Mouse (Mus musculus) midbrain, embryonic 16.5 days (tissue): Measurements from ENCODE around the gene Olfr539. TPM values are rescaled to one million over a fixed set of nuclear protein-coding genes. Genes with fewer than 3 reads are reported as not detected.

ENCODE experiments used
- ATAC-seq: fragments of 200-750 bp; cut with Nextera tagmentation; 2 replicates; pipeline ENCODE4 v1.8.0; 2017; ENCODE audit warnings: moderate TSS enrichment
- H3K27ac ChIP-seq: fragments of 300-500 bp; sonication (generic); 2 replicates; pipeline ENCODE4 v1.5.1; 2014; ENCODE audit warnings: mild to moderate bottlenecking, low read length, mixed read lengths
- H3K27me3 ChIP-seq: fragments of 300-500 bp; sonication (generic); 2 replicates; pipeline ENCODE4 v1.6.1; 2014; ENCODE audit warnings: low read depth, low read length, mixed read lengths; ENCODE audit not compliant: control insufficient read depth, insufficient read depth
- H3K36me3 ChIP-seq: fragments of 300-500 bp; sonication (generic); 2 replicates; pipeline ENCODE4 v1.6.1; 2014; ENCODE audit warnings: mild to moderate bottlenecking, low read length, moderate library complexity, mixed read lengths; ENCODE audit not compliant: control insufficient read depth, insufficient read depth
- H3K4me1 ChIP-seq: fragments of 300-500 bp; sonication (generic); 2 replicates; pipeline ENCODE4 v1.6.1; 2014; ENCODE audit warnings: mild to moderate bottlenecking, low read length, mixed read lengths; ENCODE audit not compliant: control insufficient read depth, insufficient read depth
- H3K4me2 ChIP-seq: fragments of 300-500 bp; sonication (generic); 2 replicates; pipeline ENCODE4 v1.6.1; 2014; ENCODE audit warnings: mild to moderate bottlenecking, low read length, mixed read lengths
- H3K4me3 ChIP-seq: fragments of 300-500 bp; sonication (generic); 2 replicates; pipeline ENCODE4 v1.5.1; 2014; ENCODE audit warnings: low read depth, mild to moderate bottlenecking, low read length, moderate library complexity, mixed read lengths
- H3K9ac ChIP-seq: fragments of 300-500 bp; sonication (generic); 2 replicates; pipeline ENCODE4 v1.6.1; 2014; ENCODE audit warnings: low read depth, low read length, mixed read lengths
- H3K9me3 ChIP-seq: fragments of 300-500 bp; sonication (generic); replicated peaks from 2 replicates; pipeline ENCODE4 v1.6.1; 2014; ENCODE audit warnings: mild to moderate bottlenecking, low read length, mixed read lengths; ENCODE audit not compliant: control insufficient read depth, poor library complexity, severe bottlenecking
- WGBS: fragments of 180-500 bp; shearing (Covaris S2); extraction: QIAGEN DNeasy Blood & Tissue Kit; methylation state at CpG from one replicate; pipeline ENCODE4 v1.1.7; 2014; 5-methylcytosine and 5-hydroxymethylcytosine counted together
- polyA plus RNA-seq: library from polyadenylated mRNA; unstranded; fragments of >200 nt; fragmentation: Nextera tagmentation; extraction: Ambion mirVana; gene quantifications from 2 replicates; pipeline ENCODE4 v1.2.1, GENCODE M21; 2015

The Olfr539 gene
- polyA plus RNA-seq, 1 experiment from 2014 or later, result 0.03 TPM

DNA sequence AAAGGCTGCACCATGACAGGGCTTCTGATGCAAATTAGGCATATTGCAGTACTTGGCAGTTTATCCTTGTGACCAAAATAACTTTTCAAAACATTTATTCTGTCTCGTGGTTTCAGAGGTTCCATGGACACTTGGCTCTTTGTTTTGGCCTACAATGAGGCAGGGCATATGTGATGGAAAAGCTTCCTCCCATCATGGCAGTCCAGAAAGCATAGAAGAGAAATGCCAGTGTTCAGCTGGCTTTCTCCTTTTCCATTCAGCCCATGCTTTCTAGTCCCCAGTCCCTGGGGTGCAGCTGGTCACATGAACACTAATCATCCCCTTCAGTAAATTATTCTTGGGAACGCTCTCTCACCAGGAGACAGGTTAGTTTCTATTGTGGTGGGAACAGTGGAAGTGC is 46.6 kb downstream of the Olfr539 start:
- no peak for ATAC-seq
- no peak overlapping the region for H3K4me2 ChIP-seq
- H3K36me3 ChIP-seq, result no peaks in the 10 kb centered on the region
- no peaks in the 10 kb centered on the region for H3K4me1 ChIP-seq
- H3K27ac ChIP-seq, result no peak overlapping the region
- H3K9me3 ChIP-seq, result no peaks in the 10 kb centered on the region
- no peaks in the 10 kb centered on the region for H3K27me3 ChIP-seq
- WGBS, result 24% methylated on average over 2 of the region's 2 CpGs
- no peak overlapping the region for H3K4me3 ChIP-seq
- H3K9ac ChIP-seq, result no peak overlapping the region

DNA sequence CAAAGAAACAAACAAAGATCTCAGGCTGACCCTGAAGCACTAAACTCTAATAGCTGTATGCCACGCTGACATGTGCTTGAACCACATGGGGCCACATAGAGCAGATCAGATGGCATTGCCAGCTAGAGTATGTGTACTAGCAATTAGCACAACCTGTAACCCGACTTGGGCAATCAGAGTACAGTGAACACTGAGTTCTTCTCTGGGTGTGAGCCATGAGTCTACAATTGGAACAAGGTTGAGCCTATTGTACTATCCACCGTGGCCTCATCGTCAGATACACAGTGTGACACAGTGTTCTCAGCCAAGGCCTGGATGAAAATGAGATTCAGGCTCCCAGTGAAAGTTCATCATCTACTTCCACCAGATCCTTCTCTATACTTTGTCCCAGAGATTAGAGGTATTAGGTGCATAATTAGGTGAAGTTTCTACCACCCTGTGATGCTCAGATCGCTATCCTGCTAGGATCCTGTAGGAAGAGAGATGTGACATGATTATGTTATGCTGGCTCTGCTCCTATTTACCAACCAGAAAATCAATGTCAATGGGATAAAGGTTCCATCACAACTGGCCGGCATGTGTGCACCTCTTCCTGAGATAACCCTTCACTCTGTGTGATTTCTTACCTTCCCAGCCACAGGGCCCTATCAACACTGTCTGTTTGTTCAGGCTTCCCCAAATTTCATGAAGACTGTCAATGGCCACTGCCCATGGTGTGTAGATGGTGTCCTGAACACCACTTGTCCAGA is 48.0 kb downstream of the Olfr539 start:
- H3K4me3 ChIP-seq, result no peak overlapping the region
- no peak for ATAC-seq
- no peaks in the 10 kb centered on the region for H3K27me3 ChIP-seq
- H3K9ac ChIP-seq, result no peak overlapping the region
- 87% methylated on average over 6 of the region's 6 CpGs for WGBS
- H3K27ac ChIP-seq, result no peak overlapping the region
- H3K4me2 ChIP-seq, result no peak overlapping the region
- no peaks in the 10 kb centered on the region for H3K9me3 ChIP-seq
- no peaks in the 10 kb centered on the region for H3K36me3 ChIP-seq
- H3K4me1 ChIP-seq, result no peaks in the 10 kb centered on the region

DNA sequence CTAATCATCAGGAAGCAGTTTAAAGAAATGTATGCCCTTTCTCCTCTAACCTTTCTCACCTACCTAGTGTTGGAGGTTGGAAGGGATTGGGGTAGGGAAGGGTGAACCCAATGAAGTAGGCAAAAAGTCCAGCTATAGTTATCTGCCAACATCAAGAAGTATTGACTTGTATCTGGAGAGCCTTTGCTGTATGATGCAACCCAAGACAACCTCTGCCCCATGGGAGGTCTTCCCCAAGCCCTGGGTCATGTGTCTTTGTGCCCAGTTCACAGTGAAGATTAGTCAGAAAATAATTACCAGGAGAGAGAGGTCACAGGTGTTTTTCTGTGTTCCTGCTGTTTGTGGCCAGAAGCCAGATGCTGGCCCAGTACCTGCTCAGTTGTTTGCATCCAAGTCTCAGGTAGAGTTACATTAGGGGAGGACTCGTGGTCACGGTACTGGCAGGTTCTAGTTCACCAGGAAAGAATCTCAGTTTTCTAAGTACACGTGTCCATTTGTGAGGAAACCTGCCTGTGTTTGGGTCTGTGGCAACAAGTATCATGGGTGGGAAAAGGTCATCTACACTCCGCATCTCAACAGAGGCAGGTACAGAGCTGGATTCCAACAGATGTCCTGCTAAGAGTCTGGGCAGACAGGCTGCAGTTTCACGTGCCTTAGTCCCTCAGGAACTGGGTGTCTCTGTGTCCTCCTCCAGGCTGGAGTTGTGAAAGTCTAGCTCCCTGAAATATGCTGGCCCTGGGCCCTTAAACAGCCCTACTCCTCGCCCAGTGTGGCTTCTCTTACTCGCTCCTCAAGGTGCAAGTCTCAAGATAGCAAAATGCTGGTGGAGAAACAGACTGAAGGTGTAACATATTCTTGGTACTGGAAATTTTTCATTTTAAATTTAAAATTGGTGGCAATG is 57.7 kb downstream of the Olfr539 start:
- Histone ChIP-seq H3K36me3 (no peaks in the 10 kb centered on the region), H3K4me3 (no peak overlapping the region), H3K9me3 (no peaks in the 10 kb centered on the region), H3K9ac (no peak overlapping the region), H3K27me3 (no peaks in the 10 kb centered on the region), H3K4me1 (no peaks in the 10 kb centered on the region), H3K4me2 (no peak overlapping the region), H3K27ac (no peak overlapping the region)
- ATAC-seq, result no peak
- 85% methylated on average over 7 of the region's 7 CpGs for WGBS

DNA sequence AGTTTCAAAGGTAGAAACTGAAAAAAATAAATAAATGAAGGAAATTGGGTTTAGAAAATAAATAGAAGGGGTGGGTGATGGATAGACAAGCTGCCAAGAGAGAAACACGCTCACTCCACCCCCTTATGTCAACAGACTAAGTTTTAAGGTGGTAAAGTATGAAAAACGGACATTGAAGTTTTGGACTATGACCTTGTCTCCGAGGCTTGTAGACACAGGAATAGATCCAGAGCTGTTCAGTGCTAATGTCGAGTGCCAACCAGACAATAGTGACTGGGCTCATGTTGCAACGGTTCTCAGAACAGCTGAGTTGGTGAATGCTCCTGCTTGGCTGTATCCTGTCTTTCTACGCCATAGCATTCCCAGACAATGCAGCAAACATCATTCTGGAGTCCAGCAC is 61.4 kb downstream of the Olfr539 start:
- WGBS, result 81% methylated on average over 6 of the region's 6 CpGs
- ATAC-seq, result no peak
- no peak overlapping the region for H3K9ac ChIP-seq
- H3K27me3 ChIP-seq, result no peaks in the 10 kb centered on the region
- H3K27ac ChIP-seq, result no peak overlapping the region
- H3K36me3 ChIP-seq, result no peaks in the 10 kb centered on the region
- no peaks in the 10 kb centered on the region for H3K4me1 ChIP-seq
- no peak overlapping the region for H3K4me3 ChIP-seq
- H3K4me2 ChIP-seq, result no peak overlapping the region
- no peaks in the 10 kb centered on the region for H3K9me3 ChIP-seq

DNA sequence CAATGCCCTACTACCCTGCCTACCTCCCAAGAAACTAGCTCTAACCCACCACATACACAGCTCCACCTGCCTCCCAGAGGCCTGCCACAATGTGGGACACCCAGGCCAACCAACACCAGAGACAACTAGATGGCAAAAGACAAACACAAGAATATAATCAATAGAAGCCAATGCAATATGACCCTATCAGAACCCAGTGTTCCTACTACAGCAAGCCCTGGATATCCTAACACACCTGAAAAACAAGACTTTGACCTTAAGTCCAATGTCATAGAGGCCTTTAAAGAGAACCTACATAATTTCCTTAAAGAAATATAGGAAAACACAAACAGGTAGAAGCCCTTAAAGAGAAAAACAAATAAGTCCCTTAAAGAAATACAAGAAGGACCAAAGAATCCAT is 65.8 kb downstream of the Olfr539 start:
- Histone ChIP-seq H3K4me2 (no peak overlapping the region), H3K27ac (no peak overlapping the region), H3K4me1 (no peaks in the 10 kb centered on the region), H3K27me3 (no peaks in the 10 kb centered on the region), H3K4me3 (no peak overlapping the region), H3K9me3 (no peaks in the 10 kb centered on the region; the same call in 1 of the 2 replicates), H3K9ac (no peak overlapping the region), H3K36me3 (no peaks in the 10 kb centered on the region)
- no peak for ATAC-seq

Other genes starting within 250 kb of the Olfr539 start
- gene Olfr532, start 238.3 kb upstream of the Olfr539 start, polyA plus RNA-seq, result not detected in 2 replicates
- gene Olfr533, start 196.6 kb upstream of the Olfr539 start, polyA plus RNA-seq, result not detected in 2 replicates
- not detected in 2 replicates for gene Olfr535, start 175.7 kb upstream of the Olfr539 start, polyA plus RNA-seq
- not detected in 2 replicates for gene Olfr536, start 152.5 kb upstream of the Olfr539 start, polyA plus RNA-seq
- not detected in 2 replicates for gene Olfr538, start 92.0 kb upstream of the Olfr539 start, polyA plus RNA-seq
- gene Olfr46, start 58.7 kb upstream of the Olfr539 start, polyA plus RNA-seq, result 0.03 TPM in 1 of 2 replicates, not detected in the other
- gene Olfr61, start 31.0 kb upstream of the Olfr539 start, polyA plus RNA-seq, result not detected in 2 replicates
- not detected in 2 replicates for gene Olfr53, start 13.5 kb upstream of the Olfr539 start, polyA plus RNA-seq
- gene Olfr45, start 22.0 kb downstream of the Olfr539 start, polyA plus RNA-seq, result not detected in 2 replicates
- not detected in 2 replicates for gene Olfr541, start 37.3 kb downstream of the Olfr539 start, polyA plus RNA-seq
- not detected in 2 replicates for gene Cyp2e1, start 103.8 kb downstream of the Olfr539 start, polyA plus RNA-seq
- 0.34 and 0.36 TPM in 2 replicates for gene Syce1, start 127.9 kb downstream of the Olfr539 start, polyA plus RNA-seq
- 37.0 and 38.4 TPM in 2 replicates for gene Zfp941, start 162.2 kb downstream of the Olfr539 start, polyA plus RNA-seq
- not detected in 2 replicates for gene Urah, start 175.1 kb downstream of the Olfr539 start, polyA plus RNA-seq
- not detected in 2 replicates for gene Scgb1c1, start 185.6 kb downstream of the Olfr539 start, polyA plus RNA-seq
- not detected in 2 replicates for gene Odf3, start 187.9 kb downstream of the Olfr539 start, polyA plus RNA-seq
- gene Gm45785, start 196.4 kb downstream of the Olfr539 start, polyA plus RNA-seq, result 0.39 TPM in 1 of 2 replicates, not detected in the other
- gene Ric8a, start 197.0 kb downstream of the Olfr539 start, polyA plus RNA-seq, result 107 TPM in 2 replicates
- gene Bet1l, start 197.6 kb downstream of the Olfr539 start, polyA plus RNA-seq, result 33.3 and 40.0 TPM in 2 replicates
- gene Psmd13, start 222.0 kb downstream of the Olfr539 start, polyA plus RNA-seq, result 260 and 268 TPM in 2 replicates
- 49.1 and 58.2 TPM in 2 replicates for gene Sirt3, start 222.4 kb downstream of the Olfr539 start, polyA plus RNA-seq
- gene Cox8b, start 240.5 kb downstream of the Olfr539 start, polyA plus RNA-seq, result not detected in 2 replicates